Mouse (Mus musculus) forebrain, embryonic 12.5 days (tissue): ENCODE data around the gene Clip1. TPM values are rescaled to one million over a fixed set of nuclear protein-coding genes. Genes with fewer than 3 reads are reported as not detected.

Experiments
- ATAC-seq: fragments of 200-750 bp; cut with Nextera tagmentation; 2 replicates; pipeline ENCODE4 v1.8.0; 2017; ENCODE audit warnings: moderate TSS enrichment; ENCODE audit not compliant: low FRiP score
- H3K27ac ChIP-seq: fragments of 300-500 bp; sonication (generic); 2 replicates; pipeline ENCODE4 v1.5.1; 2016; ENCODE audit warnings: mild to moderate bottlenecking
- H3K27me3 ChIP-seq: fragments of 300-500 bp; sonication (generic); 2 replicates; pipeline ENCODE4 v1.6.1; 2016; ENCODE audit warnings: mild to moderate bottlenecking
- H3K36me3 ChIP-seq: fragments of 300-500 bp; sonication (generic); replicated peaks from 2 replicates; pipeline ENCODE4 v1.6.1; 2016; ENCODE audit warnings: mild to moderate bottlenecking
- H3K4me1 ChIP-seq: fragments of 300-500 bp; sonication (generic); 2 replicates; pipeline ENCODE4 v1.6.1; 2016
- H3K4me2 ChIP-seq: fragments of 300-500 bp; sonication (generic); 2 replicates; pipeline ENCODE4 v1.6.1; 2016; ENCODE audit warnings: mild to moderate bottlenecking, moderate library complexity
- H3K4me3 ChIP-seq: fragments of 300-500 bp; sonication (generic); replicated peaks from 2 replicates; pipeline ENCODE4 v1.5.1; 2016; ENCODE audit warnings: mild to moderate bottlenecking
- H3K9ac ChIP-seq: fragments of 300-500 bp; sonication (generic); 2 replicates; pipeline ENCODE4 v1.6.1; 2016; ENCODE audit warnings: mild to moderate bottlenecking
- H3K9me3 ChIP-seq: fragments of 300-500 bp; sonication (generic); 2 replicates; pipeline ENCODE4 v1.6.1; 2016
- WGBS: fragments of 180-500 bp; shearing (Covaris S2); methylation state at CpG from one replicate; pipeline ENCODE4 v1.1.7; 2016; 5-methylcytosine and 5-hydroxymethylcytosine counted together
- polyA plus RNA-seq: library from polyadenylated mRNA; unstranded; fragments of >200 nt; fragmentation: Nextera tagmentation; extraction: Ambion mirVana; gene quantifications from 2 replicates; pipeline ENCODE4 v1.2.1, GENCODE M21; 2016

Gene Clip1
- polyA plus RNA-seq, 1 experiment from 2014 or later = 72.0 TPM

- ATAC-seq = no peak
- Histone ChIP-seq H3K27ac (no peak overlapping the region), H3K4me3 (no peak overlapping the region), H3K27me3 (no peaks in the 10 kb centered on the region), H3K36me3 (peaks cover 19% of the 10 kb centered on the region), H3K9me3 (no peaks in the 10 kb centered on the region), H3K4me1 (no peaks in the 10 kb centered on the region), H3K9ac (no peak overlapping the region), H3K4me2 (no peak overlapping the region)
- 77% methylated on average over 6 of the region's 6 CpGs for WGBS
These were observed 10.1 kb upstream of the Clip1 start for GRCm38 (mm10) chr5:123694468-123694867.

GRCm38 (mm10) chr5:123683377-123684220 is 819 bp downstream of the Clip1 start:
- ATAC-seq = peak; percentile 78
- peak overlapping the region; percentile 98 for H3K4me3 ChIP-seq
- no peaks in the 10 kb centered on the region for H3K36me3 ChIP-seq
- H3K27ac ChIP-seq = peak overlapping the region; percentile 99
- H3K27me3 ChIP-seq = no peaks in the 10 kb centered on the region
- no peaks in the 10 kb centered on the region for H3K9me3 ChIP-seq
- H3K4me1 ChIP-seq = peaks cover 33% of the 10 kb centered on the region
- peak overlapping the region; percentile 100 for H3K9ac ChIP-seq
- WGBS = under 1% methylated on average over 82 of the region's 92 CpGs
- peak overlapping the region; percentile 70 for H3K4me2 ChIP-seq

- H3K4me3 ChIP-seq = peak overlapping the region; percentile 98
- peak overlapping the region; percentile 100 for H3K9ac ChIP-seq
- peak overlapping the region; percentile 70 for H3K4me2 ChIP-seq
- ATAC-seq = 0 out of 2 replicates have a peak, but pooled peaks have one; percentile 53
- peaks cover 33% of the 10 kb centered on the region for H3K4me1 ChIP-seq
- peak overlapping the region; percentile 99; the same call in 1 of the 2 replicates for H3K27ac ChIP-seq
- H3K27me3 ChIP-seq = no peaks in the 10 kb centered on the region
- no peaks in the 10 kb centered on the region for H3K36me3 ChIP-seq
- no peaks in the 10 kb centered on the region for H3K9me3 ChIP-seq
- 5% methylated on average over 6 of the region's 6 CpGs for WGBS
These were observed 1.4 kb downstream of the Clip1 start for GRCm38 (mm10) chr5:123683043-123683376.

GRCm38 (mm10) chr5:123682372-123682771 is 2.0 kb downstream of the Clip1 start:
- WGBS = 50% methylated on average over 4 of the region's 4 CpGs
- H3K4me2 ChIP-seq = peak overlapping the region; percentile 70
- no peak for ATAC-seq
- no peak overlapping the region for H3K27ac ChIP-seq
- H3K9ac ChIP-seq = peak overlapping the region; percentile 100; the same call in 1 of the 2 replicates
- H3K4me1 ChIP-seq = peaks cover 33% of the 10 kb centered on the region
- H3K27me3 ChIP-seq = no peaks in the 10 kb centered on the region
- H3K9me3 ChIP-seq = no peaks in the 10 kb centered on the region
- no peaks in the 10 kb centered on the region for H3K36me3 ChIP-seq
- H3K4me3 ChIP-seq = peak overlapping the region; percentile 98

- Histone ChIP-seq H3K4me2 (no peak overlapping the region), H3K27me3 (no peaks in the 10 kb centered on the region), H3K27ac (peak overlapping the region; percentile 50; the same call in 1 of the 2 replicates), H3K36me3 (no peaks in the 10 kb centered on the region), H3K9ac (no peak overlapping the region), H3K9me3 (no peaks in the 10 kb centered on the region), H3K4me1 (peaks cover 27% of the 10 kb centered on the region), H3K4me3 (no peak overlapping the region)
- WGBS = 59% methylated on average over 5 of the region's 5 CpGs
- ATAC-seq = no peak
These were observed 4.7 kb downstream of the Clip1 start for GRCm38 (mm10) chr5:123679546-123680263.

GRCm38 (mm10) chr5:123679106-123679505 is 5.3 kb downstream of the Clip1 start:
- Histone ChIP-seq H3K27me3 (no peaks in the 10 kb centered on the region), H3K9me3 (no peaks in the 10 kb centered on the region), H3K4me2 (no peak overlapping the region), H3K4me3 (no peak overlapping the region), H3K36me3 (no peaks in the 10 kb centered on the region), H3K9ac (no peak overlapping the region), H3K4me1 (peaks cover 27% of the 10 kb centered on the region), H3K27ac (no peak overlapping the region)
- 78% methylated on average over 3 of the region's 3 CpGs for WGBS
- ATAC-seq = no peak

- no peak for ATAC-seq
- Histone ChIP-seq H3K4me2 (no peak overlapping the region), H3K9ac (no peak overlapping the region), H3K4me3 (no peak overlapping the region), H3K9me3 (no peaks in the 10 kb centered on the region), H3K4me1 (peaks cover 12% of the 10 kb centered on the region; the same call in 1 of the 2 replicates), H3K27ac (no peak overlapping the region), H3K36me3 (no peaks in the 10 kb centered on the region), H3K27me3 (no peaks in the 10 kb centered on the region)
- 88% methylated on average over 9 of the region's 9 CpGs for whole genome bisulfite sequencing
These were observed 8.7 kb downstream of the Clip1 start for GRCm38 (mm10) chr5:123675717-123676116.

GRCm38 (mm10) chr5:123675221-123675620 is 9.2 kb downstream of the Clip1 start:
- Histone ChIP-seq H3K4me3 (no peak overlapping the region), H3K27ac (no peak overlapping the region), H3K36me3 (no peaks in the 10 kb centered on the region), H3K27me3 (no peaks in the 10 kb centered on the region), H3K4me2 (no peak overlapping the region), H3K9me3 (no peaks in the 10 kb centered on the region), H3K9ac (no peak overlapping the region), H3K4me1 (peaks cover 11% of the 10 kb centered on the region; the same call in 1 of the 2 replicates)
- no peak for ATAC-seq
- 64% methylated on average over 3 of the region's 3 CpGs for WGBS

GRCm38 (mm10) chr5:123671473-123671820 is 13.0 kb downstream of the Clip1 start:
- Histone ChIP-seq H3K27me3 (no peaks in the 10 kb centered on the region), H3K9ac (no peak overlapping the region), H3K4me3 (no peak overlapping the region), H3K36me3 (no peaks in the 10 kb centered on the region; the same call in 1 of the 2 replicates), H3K27ac (no peak overlapping the region), H3K4me1 (0 out of 2 replicates have a peak, but pooled peaks cover 4% of the 10 kb centered on the region), H3K4me2 (no peak overlapping the region), H3K9me3 (no peaks in the 10 kb centered on the region)
- WGBS = 60% methylated on average over 3 of the region's 3 CpGs
- no peak for ATAC-seq

GRCm38 (mm10) chr5:123670800-123671472 is 13.5 kb downstream of the Clip1 start:
- Histone ChIP-seq H3K36me3 (no peaks in the 10 kb centered on the region; the same call in 1 of the 2 replicates), H3K27ac (peak overlapping the region; percentile 47; the same call in 1 of the 2 replicates), H3K9me3 (no peaks in the 10 kb centered on the region), H3K9ac (no peak overlapping the region), H3K4me3 (no peak overlapping the region), H3K27me3 (no peaks in the 10 kb centered on the region), H3K4me1 (0 out of 2 replicates have a peak, but pooled peaks cover 4% of the 10 kb centered on the region), H3K4me2 (no peak overlapping the region)
- 44% methylated on average over 14 of the region's 14 CpGs for WGBS
- ATAC-seq = no peak

- H3K9me3 ChIP-seq = no peaks in the 10 kb centered on the region
- H3K27me3 ChIP-seq = no peaks in the 10 kb centered on the region
- H3K36me3 ChIP-seq = no peaks in the 10 kb centered on the region; the same call in 1 of the 2 replicates
- H3K4me1 ChIP-seq = 0 out of 2 replicates have a peak, but pooled peaks cover 4% of the 10 kb centered on the region
- H3K9ac ChIP-seq = no peak overlapping the region
- WGBS = 81% methylated on average over 9 of the region's 9 CpGs
- no peak for ATAC-seq
- no peak overlapping the region for H3K4me2 ChIP-seq
- H3K4me3 ChIP-seq = no peak overlapping the region
- H3K27ac ChIP-seq = peak overlapping the region; percentile 47; the same call in 1 of the 2 replicates
These were observed 14.2 kb downstream of the Clip1 start for GRCm38 (mm10) chr5:123669991-123670799.
